Mouse (Mus musculus) intestine, embryonic 14.5 days (tissue): ENCODE data around the gene Uroc1. TPM values are rescaled to one million over a fixed set of nuclear protein-coding genes. Genes with fewer than 3 reads are reported as not detected.

Source experiments
- ATAC-seq: fragments of 200-750 bp; cut with Nextera tagmentation; replicated peaks from 2 replicates; pipeline ENCODE4 v1.8.0; 2017; ENCODE audit warnings: low read depth, moderate number of reproducible peaks, moderate TSS enrichment, moderate library complexity; ENCODE audit not compliant: low FRiP score, low TSS enrichment
- DNase-seq: peaks from one replicate; pipeline ENCODE4 v3.0.0-alpha.2; 2018; ENCODE audit warnings: low spot score
- H3K27ac ChIP-seq: fragments of 300-500 bp; sonication (generic); 2 replicates; pipeline ENCODE4 v1.5.1; 2014; ENCODE audit warnings: low read depth, mild to moderate bottlenecking, control low read depth
- H3K27me3 ChIP-seq: fragments of 300-500 bp; sonication (generic); replicated peaks from 2 replicates; pipeline ENCODE4 v1.6.1; 2014; ENCODE audit warnings: low read length, control low read depth; ENCODE audit not compliant: control insufficient read depth, insufficient read depth
- H3K36me3 ChIP-seq: fragments of 300-500 bp; sonication (generic); 2 replicates; pipeline ENCODE4 v1.6.1; 2014; ENCODE audit warnings: low read length, control low read depth; ENCODE audit not compliant: control insufficient read depth, insufficient read depth
- H3K4me1 ChIP-seq: fragments of 300-500 bp; sonication (generic); replicated peaks from 2 replicates; pipeline ENCODE4 v1.6.1; 2014; ENCODE audit warnings: low read length, control low read depth, mixed read lengths; ENCODE audit not compliant: control insufficient read depth, insufficient read depth
- H3K4me2 ChIP-seq: fragments of 300-500 bp; sonication (generic); 2 replicates; pipeline ENCODE4 v1.6.1; 2014; ENCODE audit warnings: low read length
- H3K4me3 ChIP-seq: fragments of 300-500 bp; sonication (generic); 2 replicates; pipeline ENCODE4 v1.5.1; 2014; ENCODE audit warnings: low read depth, low read length, control low read depth, mixed read lengths
- H3K9ac ChIP-seq: fragments of 300-500 bp; sonication (generic); 2 replicates; pipeline ENCODE4 v1.6.1; 2014; ENCODE audit warnings: mild to moderate bottlenecking, low read length
- H3K9me3 ChIP-seq: fragments of 300-500 bp; sonication (generic); 2 replicates; pipeline ENCODE4 v1.6.1; 2016; ENCODE audit warnings: low read length, control low read depth; ENCODE audit not compliant: control insufficient read depth
- WGBS: fragments of 180-500 bp; shearing (Covaris S2); extraction: QIAGEN DNeasy Blood & Tissue Kit; methylation state at CpG from one replicate; pipeline ENCODE4 v1.1.7; 2014; 5-methylcytosine and 5-hydroxymethylcytosine counted together
- polyA plus RNA-seq: library from polyadenylated mRNA; unstranded; fragments of >200 nt; fragmentation: Nextera tagmentation; extraction: Ambion mirVana; gene quantifications from 2 replicates; pipeline ENCODE4 v1.2.1, GENCODE M21; 2014

The Uroc1 gene
- polyA plus RNA-seq, result not detected in 2 replicates

- no peaks in the 10 kb centered on the region for H3K9me3 ChIP-seq
- H3K9ac ChIP-seq, result no peak within 1 kb of the TSS
- H3K36me3 ChIP-seq, result no peaks in the 10 kb centered on the region
- no peak within 1 kb of the TSS for H3K4me3 ChIP-seq
- H3K4me2 ChIP-seq, result no peak within 1 kb of the TSS
- ATAC-seq (no peak), DNase-seq (no peak)
- H3K27ac ChIP-seq, result no peak within 1 kb of the TSS
- H3K4me1 ChIP-seq, result no peaks in the 10 kb centered on the region
- no peaks in the 10 kb centered on the region for H3K27me3 ChIP-seq
- 91% methylated on average over 7 of the region's 7 CpGs for WGBS
Observed at GRCm38 (mm10) chr6:90332561-90333425, at the start of gene Uroc1. Gene Uroc1 (plus strand): TSS chr6:90333284.

- Histone ChIP-seq H3K27me3 (no peaks in the 10 kb centered on the region), H3K4me1 (no peaks in the 10 kb centered on the region), H3K27ac (no peak overlapping the region), H3K9me3 (no peaks in the 10 kb centered on the region), H3K4me2 (no peak overlapping the region), H3K4me3 (no peak overlapping the region), H3K9ac (no peak overlapping the region), H3K36me3 (no peaks in the 10 kb centered on the region)
- 52% methylated on average over 12 of the region's 12 CpGs for whole genome bisulfite sequencing
- DNase-seq (no peak), ATAC-seq (no peak)
Observed at GRCm38 (mm10) chr6:90288265-90288664, 44.8 kb upstream of the Uroc1 start.

DNA sequence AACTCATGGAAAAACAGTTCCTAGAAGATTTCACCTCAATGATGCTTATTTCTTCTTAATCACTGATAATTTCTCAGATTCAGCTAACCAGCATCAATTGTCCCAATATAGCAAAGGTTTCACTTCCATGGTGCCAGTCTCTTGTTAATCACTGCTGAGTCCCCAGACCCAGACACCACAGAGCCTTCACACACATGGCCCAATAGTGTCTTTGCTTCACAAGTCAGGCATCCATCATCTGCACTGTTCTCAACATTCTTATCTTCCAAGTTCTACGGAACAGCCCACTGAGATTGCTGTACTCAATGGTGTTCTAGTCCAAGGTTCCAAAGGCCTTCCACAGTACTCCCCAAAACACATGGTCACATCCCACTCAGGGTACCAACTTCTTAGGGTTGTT, 32.2 kb upstream of the Uroc1 start, which contains the start of gene BC048671:
Gene BC048671, plus strand, starts transcription at position 301 of the 400 bp plus-strand sequence.
- Histone ChIP-seq H3K4me3 (no peak within 1 kb of the TSS), H3K4me1 (no peaks in the 10 kb centered on the region), H3K9me3 (no peaks in the 10 kb centered on the region), H3K27ac (no peak within 1 kb of the TSS), H3K27me3 (no peaks in the 10 kb centered on the region), H3K36me3 (no peaks in the 10 kb centered on the region), H3K4me2 (no peak within 1 kb of the TSS), H3K9ac (no peak within 1 kb of the TSS)
- ATAC-seq (no peak), DNase-seq (no peak)
- 91% methylated on average over 1 of the region's 1 CpGs for WGBS

DNA sequence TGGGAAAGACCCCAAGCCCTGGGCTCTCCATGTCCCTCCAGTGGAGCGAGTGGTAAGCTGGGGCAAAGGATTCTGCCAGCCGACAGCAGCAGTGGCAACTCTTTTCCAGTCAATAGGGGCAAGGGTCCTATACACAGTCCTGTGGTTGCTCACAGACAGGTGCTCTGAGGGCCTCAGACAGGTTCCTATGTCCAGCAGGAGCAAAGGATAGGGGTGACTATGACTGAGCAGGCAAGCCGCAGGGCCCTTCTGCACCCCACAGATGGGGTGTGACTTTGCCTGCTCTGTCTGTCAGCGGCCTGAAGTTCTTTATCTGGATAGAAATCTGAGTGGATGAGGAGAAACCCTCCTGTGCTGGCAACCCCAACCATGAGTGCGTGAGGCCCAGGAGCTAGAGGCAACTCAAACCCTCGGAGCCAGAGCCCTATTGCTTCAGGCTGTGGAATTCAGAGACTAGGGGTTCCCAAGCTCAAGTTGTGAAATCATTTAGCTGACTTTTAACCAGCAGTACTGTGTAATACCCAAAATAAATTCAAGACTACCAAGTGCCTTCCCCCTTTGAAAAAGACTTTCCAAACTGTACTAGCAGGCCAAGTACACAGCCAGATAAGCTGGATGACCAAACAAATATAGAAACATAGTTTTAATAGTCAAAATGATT, 26.6 kb upstream of the Uroc1 start:
- Histone ChIP-seq H3K27me3 (no peaks in the 10 kb centered on the region), H3K27ac (no peak overlapping the region), H3K4me2 (no peak overlapping the region), H3K4me1 (no peaks in the 10 kb centered on the region), H3K36me3 (no peaks in the 10 kb centered on the region), H3K9me3 (peaks cover 6% of the 10 kb centered on the region; the same call in 1 of the 2 replicates), H3K9ac (no peak overlapping the region), H3K4me3 (no peak overlapping the region)
- WGBS, result 83% methylated on average over 6 of the region's 6 CpGs
- DNase-seq (no peak), ATAC-seq (no peak)

- Histone ChIP-seq H3K27me3 (no peaks in the 10 kb centered on the region), H3K27ac (no peak overlapping the region), H3K4me2 (no peak overlapping the region), H3K4me1 (no peaks in the 10 kb centered on the region), H3K36me3 (no peaks in the 10 kb centered on the region), H3K9ac (no peak overlapping the region), H3K9me3 (peaks cover 6% of the 10 kb centered on the region; the same call in 1 of the 2 replicates), H3K4me3 (no peak overlapping the region)
- ATAC-seq (no peak), DNase-seq (no peak)
- WGBS, result 83% methylated on average over 87 of the region's 87 CpGs
Observed at GRCm38 (mm10) chr6:90308839-90309778, 24.0 kb upstream of the Uroc1 start.

- Histone ChIP-seq H3K4me1 (no peaks in the 10 kb centered on the region), H3K27ac (no peak overlapping the region), H3K27me3 (no peaks in the 10 kb centered on the region), H3K9me3 (no peaks in the 10 kb centered on the region), H3K9ac (no peak overlapping the region), H3K4me2 (no peak overlapping the region), H3K4me3 (no peak overlapping the region), H3K36me3 (no peaks in the 10 kb centered on the region)
- WGBS, result 85% methylated on average over 5 of the region's 5 CpGs
- ATAC-seq (no peak), DNase-seq (no peak)
Observed at GRCm38 (mm10) chr6:90315961-90316360, 17.1 kb upstream of the Uroc1 start.

DNA sequence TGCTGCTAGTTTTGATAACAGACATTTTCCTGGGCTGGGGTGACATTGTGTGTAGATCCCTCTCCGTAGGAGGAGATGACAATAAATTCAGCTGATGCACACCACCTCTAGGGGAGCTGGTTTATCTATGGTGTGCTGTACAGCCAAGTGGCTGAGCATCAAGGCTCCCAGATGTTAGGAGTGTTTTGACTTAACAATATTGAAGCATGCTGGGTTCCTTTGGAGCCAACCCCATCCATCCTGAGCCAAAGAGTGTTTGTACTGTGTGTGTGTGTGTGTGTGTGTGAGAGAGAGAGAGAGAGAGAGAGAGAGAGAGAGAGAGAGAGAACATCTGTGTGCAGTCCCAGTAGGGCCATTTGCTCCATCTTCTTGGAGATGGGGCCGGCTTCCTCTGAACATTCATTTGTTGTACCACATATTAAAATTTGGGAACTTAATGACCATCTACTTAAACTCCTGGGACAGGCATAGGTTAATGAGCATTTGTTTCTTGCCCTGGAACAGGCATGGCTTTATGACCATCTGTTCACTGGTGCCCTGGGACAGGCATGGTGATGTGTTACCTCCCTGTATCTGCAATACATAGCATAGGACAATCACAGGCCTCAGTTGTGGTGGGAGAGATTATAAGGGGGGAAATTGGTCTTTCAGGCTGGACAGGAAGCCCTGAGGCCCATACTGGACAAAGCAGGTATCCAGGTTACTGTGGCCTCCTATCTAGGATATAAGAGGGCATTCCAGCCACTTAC, 15.4 kb upstream of the Uroc1 start:
- Histone ChIP-seq H3K27me3 (no peaks in the 10 kb centered on the region), H3K36me3 (no peaks in the 10 kb centered on the region), H3K4me1 (no peaks in the 10 kb centered on the region), H3K27ac (no peak overlapping the region), H3K4me3 (no peak overlapping the region), H3K4me2 (no peak overlapping the region), H3K9ac (no peak overlapping the region), H3K9me3 (no peaks in the 10 kb centered on the region)
- DNase-seq (no peak), ATAC-seq (no peak)
- 83% methylated on average over 2 of the region's 2 CpGs for WGBS

- ATAC-seq (no peak), DNase-seq (no peak)
- H3K27ac ChIP-seq, result no peak overlapping the region
- no peak overlapping the region for H3K9ac ChIP-seq
- H3K36me3 ChIP-seq, result no peaks in the 10 kb centered on the region
- no peaks in the 10 kb centered on the region for H3K27me3 ChIP-seq
- no peak overlapping the region for H3K4me2 ChIP-seq
- H3K9me3 ChIP-seq, result no peaks in the 10 kb centered on the region
- WGBS, result 95% methylated on average over 2 of the region's 2 CpGs
- H3K4me3 ChIP-seq, result no peak overlapping the region
- H3K4me1 ChIP-seq, result no peaks in the 10 kb centered on the region
Observed at GRCm38 (mm10) chr6:90319019-90319418, 14.1 kb upstream of the Uroc1 start.
